Mouse (Mus musculus) left cerebral cortex, adult 11 months (tissue): ENCODE measurements at regions not wholly inside any gene's neighbourhood (a gene's known extent, or its start where the extent isn't known, plus 50 kb on each side); places are given as distances from the start of the nearest gene placed in this dataset.
A peak's percentile ranks its signal among the peaks of the same experiment; 100 is the strongest.

Source experiments
- DNase-seq: peaks from one replicate; pipeline ENCODE4 v3.0.0; 2022; ENCODE audit warnings: low spot score

- no peak for DNase-seq
These were observed 55.5 kb downstream of the Gm5294 start for GRCm38 (mm10) chr5:138875180-138876076.

GRCm38 (mm10) chr5:138881649-138882226, 61.9 kb downstream of the Gm5294 start:
- no peak for DNase-seq

- no peak for DNase-seq
These were observed 63.7 kb downstream of the Gm5294 start for GRCm38 (mm10) chr5:138883573-138883972.

GRCm38 (mm10) chr5:138885905-138886304, 66.0 kb downstream of the Gm5294 start:
- DNase-seq = no peak

- DNase-seq = no peak
These were observed 68.9 kb downstream of the Gm5294 start for GRCm38 (mm10) chr5:138888749-138889148.

- DNase-seq = no peak
These were observed 69.9 kb downstream of the Gm5294 start for GRCm38 (mm10) chr5:138889760-138890159.

GRCm38 (mm10) chr5:138894496-138894895, 74.6 kb downstream of the Gm5294 start:
- peak; percentile 40 for DNase-seq

GRCm38 (mm10) chr5:138897255-138897654, 77.4 kb downstream of the Gm5294 start:
- no peak for DNase-seq

GRCm38 (mm10) chr5:138898440-138898839, 78.6 kb downstream of the Gm5294 start:
- DNase-seq = no peak

GRCm38 (mm10) chr5:138900952-138901599, 81.2 kb downstream of the Gm5294 start:
- DNase-seq = peak; percentile 29

- no peak for DNase-seq
These were observed 82.4 kb downstream of the Gm5294 start for GRCm38 (mm10) chr5:138902316-138902715.

- no peak for DNase-seq
These were observed 85.1 kb downstream of the Pdgfa start for GRCm38 (mm10) chr5:138911769-138912710.

- no peak for DNase-seq
These were observed 84.5 kb downstream of the Pdgfa start for GRCm38 (mm10) chr5:138912711-138913105.

GRCm38 (mm10) chr5:138915068-138915467, 82.1 kb downstream of the Pdgfa start:
- DNase-seq = no peak

GRCm38 (mm10) chr5:138915496-138915895, 81.7 kb downstream of the Pdgfa start:
- no peak for DNase-seq

GRCm38 (mm10) chr5:138920156-138920845, 76.9 kb downstream of the Pdgfa start:
- peak; percentile 21 for DNase-seq

GRCm38 (mm10) chr5:138922116-138922515, 75.1 kb downstream of the Pdgfa start:
- no peak for DNase-seq
